In genomic region chr6:61166891-61167290, GRCm38 (mm10) we compare ENCODE assay signal across 13 mouse cellular contexts. TPM values are rescaled to one million over a fixed set of nuclear protein-coding genes. Genes with fewer than 3 reads are reported as not detected.
"Had no signal": no experiment of that assay in that cellular context is flagged by ENCODE, and none has a peak within 500 bp of the region (broad histone marks: within the 10 kb centered on the region; RNA-seq: fewer than 3 reads in every experiment).

No protein-coding gene starts in this region.

- DNase-seq: kidney, adult 18-20 months; kidney, adult 9 months; kidney, postnatal 14 days; kidney, postnatal 4 days; liver; retina, postnatal 1 day; right cerebral cortex, postnatal 25 days; spleen, adult 18-20 months; thymus, postnatal 25 days had no signal

- ATAC-seq: liver, embryonic 12.5 days; midbrain, embryonic 13.5 days; midbrain, embryonic 16.5 days had no signal

RNA-seq across cellular contexts. Expression of gene Ccser1, which starts 13.2 kb away (rescaled TPM):
- total RNA-seq: monocyte, adult 5-6 weeks had no signal
